Mouse (Mus musculus): ENCODE data around the gene Ciz1. TPM values are rescaled to one million over a fixed set of nuclear protein-coding genes. Genes with fewer than 3 reads are reported as not detected.

The Ciz1 gene
- polyA plus RNA-seq (2014; fragmentation: Nextera tagmentation; extraction: Ambion mirVana), result 47.5 and 49.1 TPM in 2 replicates

DNA sequence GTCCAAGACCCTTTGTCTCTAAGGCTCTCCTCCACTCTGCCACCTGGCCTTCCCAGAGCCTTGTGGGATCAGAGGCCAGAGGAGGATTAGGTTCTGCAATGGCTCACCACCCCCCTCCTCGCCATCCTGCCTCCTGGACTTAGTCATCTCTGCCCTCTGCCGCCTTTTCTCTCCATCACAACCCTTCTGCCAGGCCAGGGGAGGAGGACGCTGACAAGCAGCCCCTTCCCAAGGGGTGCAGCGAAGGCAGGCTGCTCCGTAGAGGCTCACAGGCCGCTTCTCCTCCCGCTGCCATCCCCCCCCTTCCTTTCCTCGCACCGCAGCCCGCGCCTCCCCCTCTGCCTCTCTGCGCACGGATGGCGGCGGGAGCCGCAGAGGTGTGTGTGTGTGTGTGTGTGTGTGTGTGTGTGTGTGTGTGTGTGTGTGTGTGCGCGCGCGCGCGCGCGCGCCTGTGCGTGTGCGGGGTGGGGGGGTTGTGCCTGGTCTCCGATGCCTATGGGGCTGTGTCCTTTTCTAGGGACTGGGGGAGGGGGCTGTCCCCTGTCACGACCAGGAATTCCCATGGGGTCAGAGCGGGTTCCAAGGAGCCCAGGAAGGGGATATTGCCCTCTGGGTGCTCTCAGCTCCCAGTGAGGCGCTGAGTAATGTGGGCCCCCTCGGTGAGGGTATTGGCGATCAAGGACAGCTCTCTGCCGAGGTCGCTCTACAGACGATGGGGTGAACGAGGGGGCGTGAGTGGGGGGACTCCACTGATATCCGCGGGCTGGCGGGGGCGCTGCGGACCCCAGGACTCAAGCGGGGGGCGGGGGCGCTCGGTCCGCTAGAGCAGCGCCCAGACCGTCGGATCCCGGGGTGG is at the start of gene Ciz1:
TSS of gene Ciz1 (plus strand) at position 177 of the 856 bp plus-strand sequence.
- H3K27ac ChIP-seq, result peak within 1 kb of the TSS; percentile 97
- under 1% methylated on average over 47 of the region's 52 CpGs for WGBS

GRCm38 (mm10) chr2:32302952-32303351 is 49.2 kb upstream of the Ciz1 start:
- WGBS, result 92% methylated on average over 9 of the region's 10 CpGs
- Histone ChIP-seq H3K4me3 (replicated peaks; ENCODE audit: low read length) (no peak overlapping the region), H3K9ac (no peak overlapping the region), H3K4me2 (replicated peaks) (no peak overlapping the region), H3K27ac (no peak overlapping the region), H3K4me1 (replicated peaks; ENCODE audit: control insufficient read depth, insufficient read depth, low read length) (no peaks in the 10 kb centered on the region), H3K36me3 (replicated peaks; ENCODE audit: control insufficient read depth, insufficient read depth) (peaks cover 99% of the 10 kb centered on the region), H3K9me3 (ENCODE audit: control insufficient read depth, low read length) (no peaks in the 10 kb centered on the region), H3K27me3 (ENCODE audit: control insufficient read depth, insufficient read depth, low read length) (no peaks in the 10 kb centered on the region)
- ATAC-seq (ENCODE audit: low FRiP score) (no peak), DNase-seq (ENCODE audit: low spot score) (no peak)

More for the DNA sequence above, at the start of gene Ciz1:
- Histone ChIP-seq H3K4me3 (replicated peaks; ENCODE audit: low read length) (peak within 1 kb of the TSS; percentile 89), H3K9ac (peak within 1 kb of the TSS; percentile 96), H3K36me3 (replicated peaks; ENCODE audit: control insufficient read depth, insufficient read depth) (peaks cover 19% of the 10 kb centered on the region), H3K9me3 (ENCODE audit: control insufficient read depth, low read length) (no peaks in the 10 kb centered on the region), H3K4me2 (replicated peaks) (peak within 1 kb of the TSS; percentile 76), H3K27me3 (ENCODE audit: control insufficient read depth, insufficient read depth, low read length) (no peaks in the 10 kb centered on the region), H3K4me1 (replicated peaks; ENCODE audit: control insufficient read depth, insufficient read depth, low read length) (peaks cover 24% of the 10 kb centered on the region)
- DNase-seq (ENCODE audit: low spot score) (peak; percentile 65), ATAC-seq (ENCODE audit: low FRiP score) (peak; percentile 70)

DNA sequence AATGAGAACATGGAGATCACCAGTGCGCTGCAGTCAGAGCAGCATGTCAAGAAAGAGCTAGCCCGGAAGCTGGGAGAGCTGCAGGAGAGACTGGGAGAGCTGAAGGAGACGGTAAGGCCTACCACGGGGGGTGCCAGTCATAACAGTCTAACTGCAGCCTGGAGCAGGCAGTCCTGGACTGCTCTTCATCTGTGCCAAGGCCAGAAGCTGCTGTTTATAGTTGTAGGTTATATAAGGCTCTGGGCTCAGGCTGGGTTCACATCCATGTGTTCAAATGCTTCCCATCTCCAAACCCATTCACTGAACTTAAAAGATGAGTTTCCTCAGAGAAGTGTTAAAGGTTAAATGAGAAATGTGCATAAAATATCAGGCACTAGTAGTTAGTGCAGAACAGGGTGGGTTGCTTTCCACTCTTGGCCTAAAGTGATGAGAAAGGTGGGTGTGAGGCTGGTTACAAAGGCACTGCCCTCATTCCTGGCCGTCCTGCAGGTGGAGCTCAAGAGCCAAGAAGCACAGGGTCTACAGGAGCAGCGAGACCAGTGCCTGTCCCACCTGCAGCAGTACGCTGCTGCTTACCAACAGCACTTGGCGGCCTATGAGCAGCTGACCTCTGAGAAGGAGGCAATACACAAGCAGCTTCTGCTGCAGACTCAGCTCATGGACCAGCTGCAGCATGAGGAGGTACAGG is 47.8 kb upstream of the Ciz1 start:
- no peak overlapping the region for H3K4me3 ChIP-seq (replicated peaks; ENCODE audit: low read length)
- H3K9ac ChIP-seq, result no peak overlapping the region
- no peaks in the 10 kb centered on the region for H3K4me1 ChIP-seq (replicated peaks; ENCODE audit: control insufficient read depth, insufficient read depth, low read length)
- DNase-seq (ENCODE audit: low spot score), result no peak
- H3K27me3 ChIP-seq (ENCODE audit: control insufficient read depth, insufficient read depth, low read length), result no peaks in the 10 kb centered on the region
- H3K36me3 ChIP-seq (replicated peaks; ENCODE audit: control insufficient read depth, insufficient read depth), result peaks cover 99% of the 10 kb centered on the region
- H3K4me2 ChIP-seq (replicated peaks), result no peak overlapping the region
- WGBS, result 55% methylated on average over 8 of the region's 8 CpGs
- H3K27ac ChIP-seq, result no peak overlapping the region
- H3K9me3 ChIP-seq (ENCODE audit: control insufficient read depth, low read length), result no peaks in the 10 kb centered on the region
- ATAC-seq (ENCODE audit: low FRiP score), result no peak

DNA sequence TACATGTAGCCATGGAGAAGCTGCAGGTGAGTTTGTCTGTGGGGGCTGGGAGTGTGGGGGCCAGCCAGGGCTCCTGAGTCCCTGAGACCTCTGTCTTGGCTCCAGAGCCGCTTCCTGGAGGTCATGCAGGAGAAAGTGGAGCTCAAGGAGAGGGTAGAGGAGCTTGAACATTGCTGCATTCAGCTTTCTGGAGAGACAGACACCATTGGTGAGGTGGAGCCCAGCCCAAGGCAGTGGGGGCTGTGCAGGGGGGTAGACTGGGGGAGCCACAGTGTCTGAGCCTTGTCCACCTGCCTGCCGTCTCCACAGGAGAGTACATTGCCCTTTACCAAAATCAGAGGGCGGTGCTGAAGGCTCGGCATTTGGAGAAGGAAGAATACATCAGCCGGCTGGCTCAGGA is 46.5 kb upstream of the Ciz1 start:
- DNase-seq (ENCODE audit: low spot score) (no peak), ATAC-seq (ENCODE audit: low FRiP score) (no peak)
- no peak overlapping the region for H3K4me3 ChIP-seq (replicated peaks; ENCODE audit: low read length)
- H3K36me3 ChIP-seq (replicated peaks; ENCODE audit: control insufficient read depth, insufficient read depth), result peaks cover 99% of the 10 kb centered on the region
- WGBS, result 93% methylated on average over 5 of the region's 5 CpGs
- no peak overlapping the region for H3K4me2 ChIP-seq (replicated peaks)
- no peak overlapping the region for H3K27ac ChIP-seq
- no peaks in the 10 kb centered on the region for H3K27me3 ChIP-seq (ENCODE audit: control insufficient read depth, insufficient read depth, low read length)
- H3K4me1 ChIP-seq (replicated peaks; ENCODE audit: control insufficient read depth, insufficient read depth, low read length), result no peaks in the 10 kb centered on the region
- H3K9ac ChIP-seq, result no peak overlapping the region
- no peaks in the 10 kb centered on the region for H3K9me3 ChIP-seq (ENCODE audit: control insufficient read depth, low read length)

- H3K4me1 ChIP-seq (replicated peaks; ENCODE audit: control insufficient read depth, insufficient read depth, low read length), result peaks cover under 1% of the 10 kb centered on the region
- H3K36me3 ChIP-seq (replicated peaks; ENCODE audit: control insufficient read depth, insufficient read depth), result peaks cover 98% of the 10 kb centered on the region
- H3K4me3 ChIP-seq (replicated peaks; ENCODE audit: low read length), result no peak overlapping the region
- no peak overlapping the region for H3K4me2 ChIP-seq (replicated peaks)
- 83% methylated on average over 9 of the region's 9 CpGs for WGBS
- ATAC-seq (ENCODE audit: low FRiP score) (no peak), DNase-seq (ENCODE audit: low spot score) (no peak)
- no peak overlapping the region for H3K27ac ChIP-seq
- H3K27me3 ChIP-seq (ENCODE audit: control insufficient read depth, insufficient read depth, low read length), result no peaks in the 10 kb centered on the region
- H3K9me3 ChIP-seq (ENCODE audit: control insufficient read depth, low read length), result no peaks in the 10 kb centered on the region
- no peak overlapping the region for H3K9ac ChIP-seq
These were observed 46.0 kb upstream of the Ciz1 start for GRCm38 (mm10) chr2:32306176-32306575.

- H3K4me2 ChIP-seq (replicated peaks), result no peak overlapping the region
- ATAC-seq (ENCODE audit: low FRiP score), result no peak
- peaks cover 12% of the 10 kb centered on the region for H3K4me1 ChIP-seq (replicated peaks; ENCODE audit: control insufficient read depth, insufficient read depth, low read length)
- peaks cover 4% of the 10 kb centered on the region; the same call in 1 of the 2 replicates for H3K27me3 ChIP-seq (ENCODE audit: control insufficient read depth, insufficient read depth, low read length)
- H3K36me3 ChIP-seq (replicated peaks; ENCODE audit: control insufficient read depth, insufficient read depth), result peaks cover 95% of the 10 kb centered on the region
- WGBS, result 94% methylated on average over 6 of the region's 6 CpGs
- no peak overlapping the region for H3K27ac ChIP-seq
- H3K9me3 ChIP-seq (ENCODE audit: control insufficient read depth, low read length), result no peaks in the 10 kb centered on the region
- no peak overlapping the region for H3K4me3 ChIP-seq (replicated peaks; ENCODE audit: low read length)
- no peak for DNase-seq (ENCODE audit: low spot score)
- no peak overlapping the region for H3K9ac ChIP-seq
These were observed 44.8 kb upstream of the Ciz1 start for GRCm38 (mm10) chr2:32307247-32307798.

DNA sequence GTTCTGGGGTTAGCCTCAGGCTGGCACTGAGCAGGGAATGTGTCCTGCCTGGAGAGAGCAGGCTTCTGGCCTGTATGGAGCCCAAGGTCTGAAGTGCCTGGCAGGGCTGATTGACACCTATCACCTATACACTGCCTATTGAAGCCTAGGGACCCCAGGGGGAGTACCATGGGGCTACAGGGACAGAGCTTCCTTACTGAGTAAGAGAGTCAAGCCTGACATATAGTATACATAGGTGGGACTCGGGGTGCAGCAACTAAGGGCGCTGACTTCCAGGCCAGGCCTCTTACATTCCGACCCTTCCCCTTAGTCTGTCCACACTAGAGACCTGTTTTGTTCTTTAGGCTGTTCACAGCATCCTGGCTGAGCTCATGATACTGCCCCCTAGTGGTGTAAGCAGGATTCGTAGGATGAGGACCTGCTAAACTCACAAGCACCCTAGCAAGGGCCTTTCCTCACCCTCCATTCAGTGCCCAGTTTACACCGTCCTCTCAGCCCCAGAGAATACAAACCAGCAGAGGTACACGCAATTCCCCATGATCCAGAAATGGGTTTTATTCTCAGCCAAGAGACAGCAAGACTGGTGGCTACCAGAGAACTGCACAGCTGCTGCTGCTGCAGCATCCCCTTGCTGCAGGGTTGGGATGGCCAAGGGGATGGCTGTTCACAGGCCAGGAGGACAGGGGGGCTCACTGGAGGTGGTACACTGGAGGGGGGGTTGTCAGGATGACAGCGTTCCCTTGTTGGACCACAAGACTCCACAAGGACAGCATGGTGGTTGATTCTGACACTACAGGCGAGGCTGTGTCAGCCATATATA is 44.0 kb upstream of the Ciz1 start:
- Histone ChIP-seq H3K4me1 (replicated peaks; ENCODE audit: control insufficient read depth, insufficient read depth, low read length) (peaks cover 17% of the 10 kb centered on the region), H3K4me2 (replicated peaks) (no peak overlapping the region), H3K27me3 (ENCODE audit: control insufficient read depth, insufficient read depth, low read length) (peaks cover 4% of the 10 kb centered on the region; the same call in 1 of the 2 replicates), H3K9ac (no peak overlapping the region), H3K36me3 (replicated peaks; ENCODE audit: control insufficient read depth, insufficient read depth) (peaks cover 91% of the 10 kb centered on the region), H3K4me3 (replicated peaks; ENCODE audit: low read length) (no peak overlapping the region), H3K27ac (no peak overlapping the region), H3K9me3 (ENCODE audit: control insufficient read depth, low read length) (no peaks in the 10 kb centered on the region)
- WGBS, result 47% methylated on average over 8 of the region's 8 CpGs
- DNase-seq (ENCODE audit: low spot score), result peak; percentile 84
- peak; percentile 32; the same call in 1 of the 2 replicates for ATAC-seq (ENCODE audit: low FRiP score)

GRCm38 (mm10) chr2:32308870-32309568 is 43.1 kb upstream of the Ciz1 start:
- ATAC-seq (ENCODE audit: low FRiP score) (no peak), DNase-seq (ENCODE audit: low spot score) (no peak)
- Histone ChIP-seq H3K4me1 (replicated peaks; ENCODE audit: control insufficient read depth, insufficient read depth, low read length) (peaks cover 17% of the 10 kb centered on the region), H3K4me2 (replicated peaks) (no peak overlapping the region), H3K9ac (no peak overlapping the region), H3K4me3 (replicated peaks; ENCODE audit: low read length) (no peak overlapping the region), H3K27ac (no peak overlapping the region), H3K36me3 (replicated peaks; ENCODE audit: control insufficient read depth, insufficient read depth) (peaks cover 90% of the 10 kb centered on the region), H3K27me3 (ENCODE audit: control insufficient read depth, insufficient read depth, low read length) (peaks cover 4% of the 10 kb centered on the region; the same call in 1 of the 2 replicates), H3K9me3 (ENCODE audit: control insufficient read depth, low read length) (no peaks in the 10 kb centered on the region)
- WGBS, result 91% methylated on average over 15 of the region's 16 CpGs

Data from hindbrain, embryonic 14.5 days (tissue).